Mouse (Mus musculus) subcutaneous adipose tissue, adult 2 months (tissue): ENCODE measurements around the gene Osbp. TPM values are rescaled to one million over a fixed set of nuclear protein-coding genes. Genes with fewer than 3 reads are reported as not detected.

Experiments used
- polyA plus RNA-seq: library from polyadenylated mRNA; depleted of rRNA; stranded (reverse); fragments of >200 nt; gene quantifications from 2 replicates; pipeline ENCODE4 v1.2.3, GENCODE M21; 2012; ENCODE audit warnings: low replicate concordance; rRNA removed

The Osbp gene
- 18.9 and 28.7 TPM in 2 replicates for polyA plus RNA-seq

GRCm38 (mm10) chr19:11965023-11965942 lies at the start of gene Osbp:
Osbp (plus strand) TSS chr19:11965941.

GRCm38 (mm10) chr19:12041217-12041616 lies 75.5 kb downstream of the Osbp start, which contains the start of gene Olfr1423:
Olfr1423 (minus strand) TSS chr19:12041317.

Other genes starting within 250 kb of the Osbp start
- gene Gif, start 218.4 kb upstream of the Osbp start, polyA plus RNA-seq, result not detected in 2 replicates
- 18.3 and 19.2 TPM in 2 replicates for gene Mrpl16, start 195.6 kb upstream of the Osbp start, polyA plus RNA-seq
- 6.3 and 11.1 TPM in 2 replicates for gene Stx3, start 146.5 kb upstream of the Osbp start, polyA plus RNA-seq
- not detected in 2 replicates for gene Olfr1417, start 126.7 kb upstream of the Osbp start, polyA plus RNA-seq
- gene Olfr1418, start 104.9 kb upstream of the Osbp start, polyA plus RNA-seq, result not detected in 2 replicates
- not detected in 2 replicates for gene Olfr1419, start 90.8 kb upstream of the Osbp start, polyA plus RNA-seq
- not detected in 2 replicates for gene Olfr1420, start 79.4 kb upstream of the Osbp start, polyA plus RNA-seq
- 17.1 and 19.7 TPM in 2 replicates for gene Patl1, start 53.5 kb upstream of the Osbp start, polyA plus RNA-seq
- gene Olfr1423, start 75.4 kb downstream of the Osbp start, polyA plus RNA-seq, result not detected in 2 replicates
- not detected in 2 replicates for gene Olfr1424, start 96.7 kb downstream of the Osbp start, polyA plus RNA-seq
- not detected in 2 replicates for gene Olfr1425, start 111.8 kb downstream of the Osbp start, polyA plus RNA-seq
- gene Olfr1426, start 126.1 kb downstream of the Osbp start, polyA plus RNA-seq, result not detected in 2 replicates
- not detected in 2 replicates for gene Olfr1427, start 137.4 kb downstream of the Osbp start, polyA plus RNA-seq
- not detected in 2 replicates for gene Olfr1428, start 150.0 kb downstream of the Osbp start, polyA plus RNA-seq
- not detected in 2 replicates for gene Olfr76, start 157.3 kb downstream of the Osbp start, polyA plus RNA-seq
- not detected in 2 replicates for gene Olfr1555-ps1, start 204.2 kb downstream of the Osbp start, polyA plus RNA-seq
- not detected in 2 replicates for gene Olfr1431, start 234.7 kb downstream of the Osbp start, polyA plus RNA-seq